Mouse (Mus musculus): Measurements from ENCODE around the gene Topors. TPM values are rescaled to one million over a fixed set of nuclear protein-coding genes. Genes with fewer than 3 reads are reported as not detected.

The Topors gene
- total and polyA plus RNA-seq, 3 experiments: 32.0 to 62.7 (median 38.3) TPM

DNA sequence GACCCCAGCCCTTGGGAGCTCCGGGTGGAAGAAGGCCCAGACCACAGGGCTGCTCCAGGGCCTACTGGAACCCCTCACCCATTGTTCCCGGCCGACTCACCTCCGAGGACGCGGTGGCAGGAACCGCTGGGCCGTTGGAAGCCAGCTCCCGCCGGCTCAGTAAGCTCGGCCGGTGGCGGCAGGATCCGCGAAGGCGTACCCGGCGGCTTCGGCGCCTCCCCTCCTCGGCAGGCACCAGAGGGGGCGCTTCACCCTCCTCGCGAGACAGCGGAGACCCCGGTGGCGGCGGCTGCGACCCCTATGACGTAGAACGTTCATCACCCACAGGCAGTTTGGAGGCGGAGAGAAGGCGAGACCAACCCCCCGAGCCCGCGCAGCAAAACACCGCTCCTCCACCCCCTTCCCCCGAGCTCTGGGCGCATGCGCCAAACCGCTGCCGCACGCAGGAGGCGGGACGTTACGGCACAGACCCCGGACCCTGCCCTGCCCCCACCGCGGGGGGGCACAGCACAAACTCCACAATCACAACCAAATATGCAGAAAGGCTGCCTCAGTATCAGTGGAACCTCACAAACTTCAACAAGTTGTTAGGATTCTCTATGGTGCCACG lies 1.3 kb downstream of the Topors start (continued):
- no peak for TF ChIP-seq USF2 (IDR thresholded peaks at IDR 0.05; ENCODE audit: borderline replicate concordance in 1 of 2, insufficient read depth in 1 of 2, low read depth in 1 of 2, low read length in 2 of 2)
- TF ChIP-seq CHD1 (IDR thresholded peaks at IDR 0.05; ENCODE audit: low read depth, low read length): no peak
- peak; percentile 37; the same call in 1 of the 2 replicates for TF ChIP-seq TCF12 (IDR thresholded peaks at IDR 0.05; ENCODE audit: low read depth, low read length)
- TF ChIP-seq NRF1 (IDR thresholded peaks at IDR 0.05; ENCODE audit: insufficient read depth, low read depth, low read length, poor library complexity, severe bottlenecking): peak; percentile 84
- no peak for TF ChIP-seq POLR2AphosphoS2 (IDR thresholded peaks at IDR 0.05; ENCODE audit: low read length)
- TF ChIP-seq SIN3A (IDR thresholded peaks at IDR 0.05; ENCODE audit: low read length): peak; percentile 66
- peak; percentile 44; the same call in 1 of the 2 replicates for TF ChIP-seq BHLHE40 (IDR thresholded peaks at IDR 0.05; ENCODE audit: borderline replicate concordance, low read depth, low read length)
- no peak for TF ChIP-seq MEF2A (IDR thresholded peaks at IDR 0.05; ENCODE audit: extremely low read depth, insufficient replicate concordance, low read depth, low read length, poor library complexity, severe bottlenecking)
- peak; percentile 68; the same call in 1 of the 2 replicates for TF ChIP-seq TBP (IDR thresholded peaks at IDR 0.05; ENCODE audit: low read depth, low read length)
- TF ChIP-seq E2F4 (IDR thresholded peaks at IDR 0.05; ENCODE audit: borderline replicate concordance, low read depth, low read length): peak; percentile 43; the same call in 1 of the 2 replicates
- no peak for TF ChIP-seq GABPA (IDR thresholded peaks at IDR 0.05; ENCODE audit: low read depth, low read length)
- no peak for TF ChIP-seq RCOR1 (IDR thresholded peaks at IDR 0.05; ENCODE audit: low read depth, low read length)
- TF ChIP-seq ETS1 (IDR thresholded peaks at IDR 0.05; ENCODE audit: low read depth, low read length): peak; percentile 46
- 0 out of 4 replicates have a peak, but pooled peaks of 1 of the 2 experiments have one; percentile 4 for TF ChIP-seq EP300 (IDR thresholded peaks at IDR 0.05; ENCODE audit: low read depth in 1 of 2, low read length in 2 of 2)
- 0 out of 2 replicates have a peak, but pooled peaks have one; percentile 19 for TF ChIP-seq ELF1 (IDR thresholded peaks at IDR 0.05; ENCODE audit: low read depth, low read length)
- no peak for TF ChIP-seq SMC3 (IDR thresholded peaks at IDR 0.05; ENCODE audit: low read depth, low read length)
- TF ChIP-seq CTCF (IDR thresholded peaks at IDR 0.05 in 2 of 3, conservative IDR thresholded peaks at IDR 0.05 in 1 of 3; ENCODE audit: control insufficient read depth in 1 of 3, insufficient read depth in 1 of 3, low read depth in 2 of 3, low read length in 3 of 3, poor library complexity in 1 of 3, severe bottlenecking in 1 of 3): no peak; a peak in 1 of 6 replicates
- no peak for TF ChIP-seq POLR2AphosphoS5 (IDR thresholded peaks at IDR 0.05; ENCODE audit: borderline replicate concordance, low read depth, low read length)
- TF ChIP-seq MYB (IDR thresholded peaks at IDR 0.05; ENCODE audit: low read depth, low read length): no peak
- no peak for TF ChIP-seq ZNF384 (IDR thresholded peaks at IDR 0.05; ENCODE audit: low read depth, low read length)

DNA sequence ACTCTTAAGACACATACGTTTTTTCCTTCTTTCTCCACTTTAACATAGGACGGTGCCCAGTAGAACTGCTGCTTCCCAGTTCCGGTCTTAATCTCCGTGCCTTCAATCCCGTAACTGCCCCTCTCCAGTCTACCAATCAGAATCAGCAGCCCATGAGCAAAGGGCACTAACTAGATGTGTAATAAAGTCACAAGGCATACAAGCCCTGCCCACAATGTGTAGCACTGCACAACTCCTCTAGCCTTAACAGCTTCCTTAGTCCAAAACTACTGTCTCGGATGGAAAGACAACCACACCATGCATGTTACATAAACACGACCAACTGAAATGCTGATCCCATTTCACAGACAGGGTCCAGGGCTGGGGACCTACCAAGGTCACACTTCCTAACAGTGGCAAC lies 2.0 kb downstream of the Topors start:
- Histone ChIP-seq H3K4me3 (ENCODE audit: control insufficient read depth in 1 of 2, insufficient read depth in 1 of 2, low read depth in 2 of 2, low read length in 2 of 2) (peak overlapping the region; percentile 53 to 83), H3K4me1 (ENCODE audit: control insufficient read depth in 1 of 2, insufficient read depth in 2 of 2, low read length in 2 of 2) (peaks cover 0 to 15% of the 10 kb centered on the region in 2 experiments; a peak in 2 of 4 replicates), H3K79me2 (ENCODE audit: control insufficient read depth, insufficient read depth, low read length, poor library complexity) (peaks cover 50% of the 10 kb centered on the region), H3K9ac (ENCODE audit: control insufficient read depth, low read depth, low read length, poor library complexity, severe bottlenecking) (peak overlapping the region; percentile 95), H3K36me3 (ENCODE audit: control insufficient read depth in 1 of 2, insufficient read depth in 2 of 2, low read length in 2 of 2) (peaks cover 17 to 19% of the 10 kb centered on the region in 2 experiments), H3K27ac (ENCODE audit: control insufficient read depth, low read depth, low read length) (no peak overlapping the region), H3K9me3 (replicated peaks; ENCODE audit: insufficient read depth, low read length) (no peaks in the 10 kb centered on the region), H3K27me3 (ENCODE audit: control insufficient read depth in 1 of 2, insufficient read depth in 2 of 2, low read length in 2 of 2) (no peaks in the 10 kb centered on the region)
- TF ChIP-seq ZNF384 (IDR thresholded peaks at IDR 0.05; ENCODE audit: low read depth, low read length) (no peak), MAFK (IDR thresholded peaks at IDR 0.05; ENCODE audit: borderline replicate concordance, low read depth, low read length) (no peak), RCOR1 (IDR thresholded peaks at IDR 0.05; ENCODE audit: low read depth, low read length) (no peak), NELFE (IDR thresholded peaks at IDR 0.05; ENCODE audit: low read depth, low read length) (no peak), SIN3A (IDR thresholded peaks at IDR 0.05; ENCODE audit: low read length) (no peak), CHD2 (IDR thresholded peaks at IDR 0.05; ENCODE audit: low read length) (no peak), TCF12 (IDR thresholded peaks at IDR 0.05; ENCODE audit: low read depth, low read length) (no peak), ZKSCAN1 (IDR thresholded peaks at IDR 0.05; ENCODE audit: low read depth, low read length) (no peak)
- DNase-seq (ENCODE audit: low read depth, low spot score): peak; percentile 23
